Mouse (Mus musculus): ENCODE measurements around the gene Rtl10.

DNA sequence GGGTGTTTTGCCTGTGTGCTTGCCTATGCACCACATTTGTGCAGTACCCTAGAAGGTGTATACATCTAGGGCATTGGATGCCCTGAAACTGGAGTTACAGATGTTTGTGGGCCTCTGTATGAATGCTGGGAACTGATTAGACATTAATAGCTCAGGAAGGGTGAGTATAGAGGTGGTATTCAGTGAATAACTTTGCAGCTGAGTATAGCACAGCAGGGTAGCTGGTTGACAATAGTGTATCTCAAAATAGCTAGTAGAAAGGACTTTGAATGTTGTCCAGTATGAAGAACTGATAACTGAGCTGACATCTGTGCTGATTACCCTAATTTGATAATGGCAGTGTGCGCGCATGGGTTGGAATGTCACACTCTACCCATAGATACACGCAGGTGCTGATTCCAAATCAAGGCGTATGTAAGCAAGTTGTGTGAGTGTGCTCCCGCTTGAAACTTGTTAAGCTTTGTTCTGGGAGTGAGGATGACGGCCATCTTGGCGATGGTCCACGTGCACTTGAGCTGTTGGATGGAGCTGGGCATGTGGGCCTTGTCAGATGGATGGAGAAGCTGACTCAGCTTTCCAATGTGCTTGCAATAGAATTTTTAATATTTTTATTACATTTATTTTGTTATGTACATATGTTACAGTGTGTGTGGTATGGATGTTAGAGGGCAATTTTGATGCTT, 25.0 kb downstream of the Rtl10 start:
- TF ChIP-seq ZMIZ1 (IDR thresholded peaks at IDR 0.05; ENCODE audit: low read depth, low read length) (no peak), ZNF384 (IDR thresholded peaks at IDR 0.05; ENCODE audit: low read depth, low read length) (no peak), CTCF (conservative IDR thresholded peaks at IDR 0.05 in 1 of 2, IDR thresholded peaks at IDR 0.05 in 1 of 2; ENCODE audit: low read depth in 2 of 2, low read length in 2 of 2) (no peak), RAD21 (IDR thresholded peaks at IDR 0.05; ENCODE audit: low read depth, low read length) (no peak), POLR2A (IDR thresholded peaks at IDR 0.05; ENCODE audit: low read depth, low read length) (no peak), ZKSCAN1 (IDR thresholded peaks at IDR 0.05; ENCODE audit: borderline replicate concordance, low read depth, low read length) (no peak), EP300 (IDR thresholded peaks at IDR 0.05; ENCODE audit: low read length) (no peak), TCF12 (IDR thresholded peaks at IDR 0.05; ENCODE audit: low read depth, low read length) (no peak), CHD1 (IDR thresholded peaks at IDR 0.05; ENCODE audit: low read depth, low read length) (no peak)
